24 mouse cellular contexts compared by ENCODE assay signal in genomic region chr9:76179221-76179620, GRCm38 (mm10). TPM values are rescaled to one million over a fixed set of nuclear protein-coding genes. Genes with fewer than 3 reads are reported as not detected.
"Had no signal": no experiment of that assay in that cellular context is flagged by ENCODE, and none has a peak within 500 bp of the region (broad histone marks: within the 10 kb centered on the region; RNA-seq: fewer than 3 reads in every experiment).

No protein-coding gene starts in this region.

- H3K4me1 ChIP-seq: neural tube, embryonic 12.5 days; neural tube, embryonic 13.5 days; neural tube, embryonic 15.5 days; stomach, embryonic 15.5 days had no signal

- H3K4me3 ChIP-seq: neural tube, embryonic 12.5 days; neural tube, embryonic 13.5 days; neural tube, embryonic 15.5 days; stomach, embryonic 15.5 days had no signal

- H3K4me2 ChIP-seq: neural tube, embryonic 12.5 days; neural tube, embryonic 13.5 days; neural tube, embryonic 15.5 days; stomach, embryonic 15.5 days had no signal

- H3K27me3 ChIP-seq: neural tube, embryonic 12.5 days; neural tube, embryonic 13.5 days; neural tube, embryonic 15.5 days; stomach, embryonic 15.5 days had no signal

- H3K9ac ChIP-seq: neural tube, embryonic 12.5 days; neural tube, embryonic 13.5 days; neural tube, embryonic 15.5 days; stomach, embryonic 15.5 days had no signal

- H3K9me3 ChIP-seq: neural tube, embryonic 12.5 days; neural tube, embryonic 13.5 days; neural tube, embryonic 15.5 days; stomach, embryonic 15.5 days had no signal

- H3K36me3 ChIP-seq: neural tube, embryonic 12.5 days; neural tube, embryonic 13.5 days; neural tube, embryonic 15.5 days; stomach, embryonic 15.5 days had no signal

- DNase-seq: retina, postnatal 1 day; right cerebral cortex, adult 18-20 months; right cerebral cortex, postnatal 14 days; right cerebral cortex, postnatal 25 days; right cerebral cortex, postnatal 4 days; spleen, adult 18-20 months; thymus, adult 18-20 months; thymus, adult 2 months; thymus, postnatal 25 days; thymus, postnatal 36 days; thymus, postnatal 4 days had no signal

- H3K27ac ChIP-seq: neural tube, embryonic 12.5 days; neural tube, embryonic 13.5 days; neural tube, embryonic 15.5 days; stomach, embryonic 15.5 days; stomach, postnatal 0 days had no signal

RNA-seq across cellular contexts. Expression of gene Gfral, which starts 34.2 kb away (rescaled TPM):
- polyA plus RNA-seq: neural tube, embryonic 12.5 days; neural tube, embryonic 13.5 days; neural tube, embryonic 14.5 days; neural tube, embryonic 15.5 days; small intestine, adult 2 months; spleen, adult 2 months; stomach, embryonic 14.5 days; stomach, embryonic 15.5 days; stomach, embryonic 16.5 days; stomach, postnatal 0 days; testis, adult 2 months; thymus, adult 2 months; thymus, postnatal 0 days; urinary bladder, adult 2 months had no signal
